Comparison of ENCODE assay signal across 11 mouse cellular contexts in the genomic region with DNA sequence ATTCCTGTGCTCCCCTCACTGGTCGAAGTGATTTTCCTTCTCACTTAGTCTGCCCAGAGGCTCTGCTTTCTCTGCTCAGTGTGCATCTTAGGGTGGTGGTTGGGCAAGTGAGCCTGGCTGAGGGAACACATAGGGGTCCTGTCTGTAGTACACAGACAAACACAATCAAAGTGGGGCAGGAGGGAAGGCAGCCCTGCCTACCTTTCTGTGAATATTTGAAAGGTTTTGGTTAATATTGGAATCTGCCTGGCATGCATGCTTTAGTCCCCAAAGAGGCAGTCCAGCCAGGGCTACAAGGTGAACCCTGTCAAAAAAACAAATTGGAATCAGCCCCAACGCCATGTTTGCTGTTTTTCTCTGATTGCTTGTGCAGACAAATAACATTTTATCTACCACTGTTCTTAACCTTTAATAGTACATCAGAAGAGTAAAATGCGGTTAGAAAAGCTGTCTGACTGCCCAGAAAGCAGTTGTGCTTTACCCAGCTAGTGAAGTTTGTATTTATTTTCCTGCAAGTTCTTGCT. TPM values are rescaled to one million over a fixed set of nuclear protein-coding genes. Genes with fewer than 3 reads are reported as not detected.
A peak's percentile ranks its signal among the peaks of the same experiment; 100 is the strongest.
DNase-seq lines count a peak whose midpoint lies in the region; ATAC-seq and TF ChIP-seq lines count a peak whose summit lies in the region.
"Had no signal": no experiment of that assay in that cellular context is flagged by ENCODE, and none has a peak within 500 bp of the region (broad histone marks: within the 10 kb centered on the region; RNA-seq: fewer than 3 reads in every experiment).

No protein-coding gene starts in this region.

- H3K27ac ChIP-seq in heart, embryonic 10.5 days: peak overlapping the region; percentile 77
- H3K27ac ChIP-seq in liver, postnatal 0 days (ENCODE audit: low read depth): peak overlapping the region; percentile 84
- no peak overlapping the region for H3K27ac ChIP-seq in liver, embryonic 11.5 days (ENCODE audit: low read depth, low read length)
- H3K27ac ChIP-seq in olfactory bulb, adult 2 months (ENCODE audit: insufficient read depth, low read depth, low read length): 0 out of 2 replicates have a peak overlapping the region, but pooled peaks have one; percentile 40
- H3K27ac ChIP-seq in midbrain, postnatal 0 days (ENCODE audit: low read depth, low read length): no peak overlapping the region
- H3K27ac ChIP-seq: liver, embryonic 14.5 days; midbrain, embryonic 12.5 days had no signal

- H3K4me3 ChIP-seq in heart, embryonic 10.5 days: no peak overlapping the region
- no peak overlapping the region for H3K4me3 ChIP-seq in liver, postnatal 0 days (ENCODE audit: low read depth, low read length)
- no peak overlapping the region for H3K4me3 ChIP-seq in liver, embryonic 11.5 days (ENCODE audit: low read depth, low read length)
- H3K4me3 ChIP-seq in olfactory bulb, adult 2 months (ENCODE audit: insufficient read depth, low read depth, low read length): no peak overlapping the region
- no peak overlapping the region for H3K4me3 ChIP-seq in midbrain, postnatal 0 days (ENCODE audit: low read depth, low read length)
- H3K4me3 ChIP-seq: midbrain, embryonic 12.5 days had no signal

- no peaks in the 10 kb centered on the region for H3K27me3 ChIP-seq in heart, embryonic 10.5 days (ENCODE audit: insufficient read depth, poor library complexity, severe bottlenecking)
- H3K27me3 ChIP-seq in liver, postnatal 0 days (ENCODE audit: insufficient read depth, low read length): no peaks in the 10 kb centered on the region
- no peaks in the 10 kb centered on the region for H3K27me3 ChIP-seq in liver, embryonic 11.5 days (replicated peaks; ENCODE audit: control insufficient read depth, insufficient read depth, low read length)
- H3K27me3 ChIP-seq in midbrain, postnatal 0 days (ENCODE audit: insufficient read depth, low read length): no peaks in the 10 kb centered on the region
- H3K27me3 ChIP-seq: midbrain, embryonic 12.5 days had no signal

- no peak for TF ChIP-seq POLR2A in olfactory bulb, adult 2 months (IDR thresholded peaks at IDR 0.05; ENCODE audit: insufficient read depth, low read depth, low read length)

- no peaks in the 10 kb centered on the region for H3K36me3 ChIP-seq in heart, embryonic 10.5 days
- peaks cover 3% of the 10 kb centered on the region; the same call in 1 of the 2 replicates for H3K36me3 ChIP-seq in liver, postnatal 0 days (replicated peaks; ENCODE audit: insufficient read depth, low read length)
- H3K36me3 ChIP-seq in liver, embryonic 11.5 days (ENCODE audit: control insufficient read depth, insufficient read depth, low read length): peaks cover 3% of the 10 kb centered on the region; the same call in 1 of the 2 replicates
- peaks cover 3% of the 10 kb centered on the region; the same call in 1 of the 2 replicates for H3K36me3 ChIP-seq in midbrain, postnatal 0 days (ENCODE audit: insufficient read depth, low read length)

- peaks cover 39% of the 10 kb centered on the region for H3K4me1 ChIP-seq in heart, embryonic 10.5 days
- peaks cover 21% of the 10 kb centered on the region for H3K4me1 ChIP-seq in liver, postnatal 0 days (ENCODE audit: insufficient read depth)
- peaks cover 26% of the 10 kb centered on the region for H3K4me1 ChIP-seq in liver, embryonic 11.5 days (replicated peaks; ENCODE audit: control insufficient read depth, insufficient read depth, low read length)
- peaks cover 16% of the 10 kb centered on the region for H3K4me1 ChIP-seq in olfactory bulb, adult 2 months (ENCODE audit: control insufficient read depth, insufficient read depth, low read length)
- peaks cover 12% of the 10 kb centered on the region for H3K4me1 ChIP-seq in midbrain, postnatal 0 days (ENCODE audit: insufficient read depth, low read length)

- 63% methylated on average over 3 of the region's 3 CpGs for WGBS in heart, embryonic 10.5 days
- 46% methylated on average over 3 of the region's 3 CpGs for WGBS in liver, postnatal 0 days (ENCODE audit: insufficient replicate concordance)
- WGBS in liver, embryonic 11.5 days: 64% methylated on average over 3 of the region's 3 CpGs
- 54% methylated on average over 3 of the region's 3 CpGs for WGBS in olfactory bulb, adult 2 months
- 67% methylated on average over 3 of the region's 3 CpGs for WGBS in midbrain, postnatal 0 days

- H3K9ac ChIP-seq in liver, postnatal 0 days (replicated peaks): no peak overlapping the region
- no peak overlapping the region for H3K9ac ChIP-seq in liver, embryonic 11.5 days (ENCODE audit: low read depth, low read length)
- no peak overlapping the region for H3K9ac ChIP-seq in midbrain, postnatal 0 days (replicated peaks; ENCODE audit: low read length, poor library complexity, severe bottlenecking)
- H3K9ac ChIP-seq: liver, embryonic 14.5 days; midbrain, embryonic 12.5 days had no signal

- no peak for DNase-seq in heart, embryonic 10.5 days (ENCODE audit: low spot score)
- no peak for DNase-seq in heart, postnatal 14 days
- DNase-seq in liver, postnatal 0 days: no peak
- no peak for DNase-seq in liver, embryonic 11.5 days (ENCODE audit: low spot score)
- DNase-seq in kidney, adult 18-20 months: peak; percentile 59
- no peak for DNase-seq in urinary bladder, postnatal 4 days (ENCODE audit: low spot score in 2 of 2)
- DNase-seq in midbrain, postnatal 0 days (ENCODE audit: low spot score): no peak

- peak overlapping the region; percentile 51; the same call in 1 of the 2 replicates for H3K4me2 ChIP-seq in liver, postnatal 0 days (ENCODE audit: low read depth, low read length)
- H3K4me2 ChIP-seq in liver, embryonic 11.5 days: no peak overlapping the region
- H3K4me2 ChIP-seq in midbrain, postnatal 0 days (ENCODE audit: low read depth, low read length, poor library complexity, severe bottlenecking): no peak overlapping the region
- H3K4me2 ChIP-seq: midbrain, embryonic 12.5 days had no signal

- TF ChIP-seq CTCF in liver, postnatal 0 days (IDR thresholded peaks at IDR 0.05; ENCODE audit: low read depth): no peak
- no peak for TF ChIP-seq CTCF in olfactory bulb, adult 2 months (IDR thresholded peaks at IDR 0.05; ENCODE audit: insufficient read depth, low read depth, low read length)
- TF ChIP-seq CTCF in midbrain, postnatal 0 days (IDR thresholded peaks at IDR 0.05): no peak

- no peak for ATAC-seq in liver, postnatal 0 days
- ATAC-seq in liver, embryonic 11.5 days (replicated peaks; ENCODE audit: low FRiP score): no peak
- no peak for ATAC-seq in midbrain, postnatal 0 days (ENCODE audit: low FRiP score)
- ATAC-seq: forebrain, embryonic 14.5 days had no signal

- TF ChIP-seq EP300 in liver, postnatal 0 days (IDR thresholded peaks at IDR 0.05; ENCODE audit: low read depth): no peak

- intact Hi-C loops in heart, postnatal 14 days (cut with DNase I): loop anchor here (5.0 kb wide), 2 partner anchors 38 to 118 kb away; no protein-coding TSS in a partner anchor

- H3K9me3 ChIP-seq in heart, embryonic 10.5 days: no peaks in the 10 kb centered on the region
- H3K9me3 ChIP-seq in liver, postnatal 0 days (ENCODE audit: low read length): no peaks in the 10 kb centered on the region
- H3K9me3 ChIP-seq in liver, embryonic 11.5 days (ENCODE audit: control insufficient read depth, low read length): no peaks in the 10 kb centered on the region
- no peaks in the 10 kb centered on the region for H3K9me3 ChIP-seq in midbrain, postnatal 0 days (ENCODE audit: low read length)
- H3K9me3 ChIP-seq: midbrain, embryonic 12.5 days had no signal

RNA-seq across cellular contexts. Expression of a gene that starts 42.6 kb away (rescaled TPM):
- 14.8 and 15.8 TPM in 2 replicates for polyA plus RNA-seq in heart, embryonic 10.5 days (2016; fragmentation: Nextera tagmentation; extraction: Ambion mirVana)
- total RNA-seq in heart, postnatal 14 days (2021): 10 to 100 TPM; 28.7 to 31.5 TPM
- 3.3 and 3.9 TPM in 2 replicates for polyA plus RNA-seq in liver, postnatal 0 days (2015; fragmentation: Nextera tagmentation; extraction: Ambion mirVana)
- polyA plus RNA-seq in liver, embryonic 11.5 days (2014; fragmentation: Nextera tagmentation; extraction: Ambion mirVana): 15.2 and 16.6 TPM in 2 replicates
- polyA plus RNA-seq in olfactory bulb, adult 2 months (2012; ENCODE audit: insufficient read depth, insufficient read length, low replicate concordance, missing spikeins): not detected in 2 replicates
- 40.8 and 40.9 TPM in 2 replicates for total RNA-seq in midbrain, postnatal 0 days (2014; rRNA removed)
- 12.6 and 14.9 TPM in 2 replicates for polyA plus RNA-seq in midbrain, postnatal 0 days (2015; fragmentation: Nextera tagmentation; extraction: Ambion mirVana)

Comparison
In these comparisons a context has a peak if more than half of its experiments do, and no peak if none do; other contexts are left out.
1. H3K27ac ChIP-seq: peak in heart, embryonic 10.5 days (single experiment), liver, postnatal 0 days (single experiment) and olfactory bulb, adult 2 months (single experiment); none in liver, embryonic 11.5 days (single experiment) and midbrain, postnatal 0 days (single experiment).